ENCODE assay signal across 16 mouse cellular contexts in the genomic region with DNA sequence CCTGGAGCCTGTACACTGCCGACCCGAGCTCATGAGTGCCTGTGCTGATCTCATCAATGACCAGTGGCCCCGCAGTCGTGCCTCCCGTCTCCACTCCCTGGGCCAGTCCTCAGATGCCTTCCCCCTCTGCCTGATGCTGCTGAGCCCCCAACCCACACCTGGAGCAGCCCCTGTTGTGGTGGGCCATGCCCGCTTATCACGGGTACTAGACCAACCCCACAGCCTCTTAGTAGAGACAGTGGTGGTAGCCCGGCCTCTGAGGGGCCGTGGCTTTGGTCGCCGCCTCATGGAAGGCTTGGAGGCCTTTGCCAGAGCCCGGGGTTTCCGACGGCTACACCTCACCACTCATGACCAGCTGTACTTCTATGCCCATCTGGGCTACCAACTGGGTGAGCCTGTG. TPM values are rescaled to one million over a fixed set of nuclear protein-coding genes. Genes with fewer than 3 reads are reported as not detected.
"Had no signal": no experiment of that assay in that cellular context is flagged by ENCODE, and none has a peak within 500 bp of the region (broad histone marks: within the 10 kb centered on the region; RNA-seq: fewer than 3 reads in every experiment).

No protein-coding gene starts in this region.

- H3K27ac ChIP-seq: kidney, embryonic 15.5 days; limb, embryonic 12.5 days; limb, embryonic 15.5 days; lung, embryonic 15.5 days; midbrain, embryonic 10.5 days; midbrain, embryonic 13.5 days had no signal

- H3K9ac ChIP-seq: kidney, embryonic 15.5 days; limb, embryonic 12.5 days; limb, embryonic 15.5 days; lung, embryonic 15.5 days had no signal

- H3K4me2 ChIP-seq: kidney, embryonic 15.5 days; limb, embryonic 12.5 days; limb, embryonic 15.5 days; lung, embryonic 15.5 days had no signal

- H3K27me3 ChIP-seq: kidney, embryonic 15.5 days; limb, embryonic 12.5 days; limb, embryonic 15.5 days; lung, embryonic 15.5 days; megakaryocyte, embryonic 14.5 days; midbrain, embryonic 13.5 days had no signal

- DNase-seq: kidney, postnatal 14 days; kidney, postnatal 4 days; left cerebral cortex, postnatal 4 days; lung, adult 18-20 months; lung, postnatal 10 days; lung, postnatal 36 days; right cerebral cortex, postnatal 25 days; thymus, postnatal 25 days had no signal

- H3K4me3 ChIP-seq: kidney, embryonic 15.5 days; limb, embryonic 12.5 days; limb, embryonic 15.5 days; lung, embryonic 15.5 days; midbrain, embryonic 13.5 days had no signal

RNA-seq across cellular contexts. Expression of a gene that starts 2.6 kb away (rescaled TPM):
- total RNA-seq: monocyte, adult 5-6 weeks had no signal
